Mouse (Mus musculus) cerebellum, adult (tissue): ENCODE measurements around the gene Lmbrd1.
"Not testable (repeated sequence)": the region's sequence is repeated elsewhere in the genome, so short reads cannot be mapped to it uniquely, and the experiment has no call there.

Experiments
- ATAC-seq: cut with Nextera tagmentation; 2 replicates; pipeline ENCODE4 v1.9.2; 2017; ENCODE audit warnings: mild to moderate bottlenecking, moderate library complexity, mixed read lengths; ENCODE audit not compliant: insufficient number of reproducible peaks, low FRiP score, low TSS enrichment

The Lmbrd1 gene

GRCm38 (mm10) chr1:24719621-24720020, 41.2 kb downstream of the Lmbrd1 start:
- no peak for ATAC-seq

GRCm38 (mm10) chr1:24720209-24720608, 41.8 kb downstream of the Lmbrd1 start:
- ATAC-seq = no peak

GRCm38 (mm10) chr1:24729784-24730183, 51.4 kb downstream of the Lmbrd1 start:
- no peak for ATAC-seq

- no peak for ATAC-seq
Measured at GRCm38 (mm10) chr1:24732286-24732685, 53.9 kb downstream of the Lmbrd1 start.

GRCm38 (mm10) chr1:24734866-24735265, 56.4 kb downstream of the Lmbrd1 start:
- no peak for ATAC-seq

- ATAC-seq = no peak
Measured at GRCm38 (mm10) chr1:24740903-24741302, 62.5 kb downstream of the Lmbrd1 start.

- peak; percentile 45; the same call in 1 of the 2 replicates for ATAC-seq
Measured at GRCm38 (mm10) chr1:24741552-24741951, 63.1 kb downstream of the Lmbrd1 start.

- ATAC-seq = no peak
Measured at GRCm38 (mm10) chr1:24743191-24743924, 64.9 kb downstream of the Lmbrd1 start.

GRCm38 (mm10) chr1:24752715-24753114, 74.3 kb downstream of the Lmbrd1 start:
- no peak for ATAC-seq

- ATAC-seq = peak; percentile 80
Measured at GRCm38 (mm10) chr1:24758516-24758915, 80.1 kb downstream of the Lmbrd1 start.

- no peak for ATAC-seq
Measured at GRCm38 (mm10) chr1:24766466-24766865, 88.0 kb downstream of the Lmbrd1 start.

- ATAC-seq = not testable (repeated sequence)
Measured at GRCm38 (mm10) chr1:24767197-24767596, 88.8 kb downstream of the Lmbrd1 start.

GRCm38 (mm10) chr1:24773642-24774041, 95.2 kb downstream of the Lmbrd1 start:
- ATAC-seq = no peak

- ATAC-seq = no peak
Measured at GRCm38 (mm10) chr1:24776576-24776975, 98.1 kb downstream of the Lmbrd1 start.

GRCm38 (mm10) chr1:24793168-24793567, 114.7 kb downstream of the Lmbrd1 start:
- ATAC-seq = no peak

- not testable (repeated sequence) for ATAC-seq
Measured at GRCm38 (mm10) chr1:24807971-24808370, 129.5 kb downstream of the Lmbrd1 start.
